Mouse (Mus musculus) embryonic facial prominence, embryonic 14.5 days (tissue): Measurements from ENCODE around the gene Birc3. TPM values are rescaled to one million over a fixed set of nuclear protein-coding genes. Genes with fewer than 3 reads are reported as not detected.

ENCODE experiments used
- ATAC-seq: fragments of 200-750 bp; cut with Nextera tagmentation; 2 replicates; pipeline ENCODE4 v1.8.0; 2017; ENCODE audit warnings: low read depth, moderate number of reproducible peaks, moderate TSS enrichment
- DNase-seq: peaks from one replicate; pipeline ENCODE4 v3.0.0-alpha.2; 2015; ENCODE audit warnings: low spot score
- H3K27ac ChIP-seq: fragments of 300-500 bp; sonication (generic); replicated peaks from 2 replicates; pipeline ENCODE4 v1.5.1; 2014; ENCODE audit warnings: low read depth, mild to moderate bottlenecking, low read length, moderate library complexity
- H3K27me3 ChIP-seq: fragments of 300-500 bp; sonication (generic); replicated peaks from 2 replicates; pipeline ENCODE4 v1.6.1; 2014; ENCODE audit warnings: low read length; ENCODE audit not compliant: control insufficient read depth, insufficient read depth
- H3K36me3 ChIP-seq: fragments of 300-500 bp; sonication (generic); 2 replicates; pipeline ENCODE4 v1.6.1; 2014; ENCODE audit warnings: low read length, mixed read lengths; ENCODE audit not compliant: control insufficient read depth, insufficient read depth
- H3K4me1 ChIP-seq: fragments of 300-500 bp; sonication (generic); 2 replicates; pipeline ENCODE4 v1.6.1; 2014; ENCODE audit warnings: antibody characterized with exemption, low read length; ENCODE audit not compliant: control insufficient read depth, insufficient read depth
- H3K4me2 ChIP-seq: fragments of 300-500 bp; sonication (generic); 2 replicates; pipeline ENCODE4 v1.6.1; 2014; ENCODE audit warnings: low read depth, mild to moderate bottlenecking, low read length, moderate library complexity, mixed read lengths
- H3K4me3 ChIP-seq: fragments of 300-500 bp; sonication (generic); 2 replicates; pipeline ENCODE4 v1.5.1; 2014; ENCODE audit warnings: low read depth, mild to moderate bottlenecking, low read length
- H3K9ac ChIP-seq: fragments of 300-500 bp; sonication (generic); 2 replicates; pipeline ENCODE4 v1.6.1; 2014; ENCODE audit warnings: low read depth, mild to moderate bottlenecking, low read length, moderate library complexity, mixed read lengths
- H3K9me3 ChIP-seq: fragments of 300-500 bp; sonication (generic); 2 replicates; pipeline ENCODE4 v1.6.1; 2016; ENCODE audit warnings: low read length; ENCODE audit not compliant: control insufficient read depth
- WGBS: fragments of 180-500 bp; shearing (Covaris S2); extraction: QIAGEN DNeasy Blood & Tissue Kit; methylation state at CpG from one replicate; pipeline ENCODE4 v1.1.7; 2014; 5-methylcytosine and 5-hydroxymethylcytosine counted together
- polyA plus RNA-seq: library from polyadenylated mRNA; unstranded; fragments of >200 nt; fragmentation: Nextera tagmentation; extraction: Ambion mirVana; gene quantifications from 2 replicates; pipeline ENCODE4 v1.2.1, GENCODE M21; 2014

The Birc3 gene
- polyA plus RNA-seq, 1 experiment from 2014 or later = 14.6 TPM

DNA sequence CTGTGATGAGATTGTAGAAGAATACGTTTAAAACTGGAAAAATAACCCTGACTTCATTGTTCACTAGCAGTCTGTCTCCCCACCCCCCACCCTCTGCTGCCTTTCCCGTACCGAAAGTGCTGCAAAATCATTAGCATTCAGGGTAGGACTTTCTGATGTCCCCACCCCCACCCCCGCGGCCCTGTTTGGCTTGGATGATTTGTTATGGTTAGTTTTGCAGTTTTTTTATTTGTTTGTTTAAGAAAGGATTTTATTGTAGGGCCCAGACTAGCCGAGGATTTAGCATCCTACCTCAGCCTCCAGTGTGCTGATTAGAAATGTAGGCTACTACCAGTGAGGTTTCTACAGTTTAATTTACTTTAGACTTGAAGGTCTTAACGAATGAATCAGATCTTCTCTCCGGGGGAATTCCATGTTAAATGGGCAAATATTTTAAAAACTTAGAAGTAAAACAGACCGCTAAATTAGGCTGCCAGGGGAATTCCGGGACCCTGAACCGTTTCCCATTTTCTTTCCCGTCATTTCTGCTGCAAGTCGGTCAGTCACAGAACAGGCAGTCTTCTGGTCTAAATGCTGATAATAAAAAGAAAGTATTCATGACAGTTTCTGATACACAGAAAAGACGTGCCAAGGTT is 35.1 kb downstream of the Birc3 start:
- peak; percentile 39 for DNase-seq
- H3K36me3 ChIP-seq = peaks cover 15% of the 10 kb centered on the region
- H3K27ac ChIP-seq = peak overlapping the region; percentile 99
- peaks cover 11% of the 10 kb centered on the region for H3K4me1 ChIP-seq
- H3K9ac ChIP-seq = peak overlapping the region; percentile 86
- 12% methylated on average over 14 of the region's 14 CpGs for WGBS
- H3K4me2 ChIP-seq = peak overlapping the region; percentile 85
- no peak for ATAC-seq
- H3K9me3 ChIP-seq = no peaks in the 10 kb centered on the region
- peak overlapping the region; percentile 57 for H3K4me3 ChIP-seq
- no peaks in the 10 kb centered on the region for H3K27me3 ChIP-seq

DNA sequence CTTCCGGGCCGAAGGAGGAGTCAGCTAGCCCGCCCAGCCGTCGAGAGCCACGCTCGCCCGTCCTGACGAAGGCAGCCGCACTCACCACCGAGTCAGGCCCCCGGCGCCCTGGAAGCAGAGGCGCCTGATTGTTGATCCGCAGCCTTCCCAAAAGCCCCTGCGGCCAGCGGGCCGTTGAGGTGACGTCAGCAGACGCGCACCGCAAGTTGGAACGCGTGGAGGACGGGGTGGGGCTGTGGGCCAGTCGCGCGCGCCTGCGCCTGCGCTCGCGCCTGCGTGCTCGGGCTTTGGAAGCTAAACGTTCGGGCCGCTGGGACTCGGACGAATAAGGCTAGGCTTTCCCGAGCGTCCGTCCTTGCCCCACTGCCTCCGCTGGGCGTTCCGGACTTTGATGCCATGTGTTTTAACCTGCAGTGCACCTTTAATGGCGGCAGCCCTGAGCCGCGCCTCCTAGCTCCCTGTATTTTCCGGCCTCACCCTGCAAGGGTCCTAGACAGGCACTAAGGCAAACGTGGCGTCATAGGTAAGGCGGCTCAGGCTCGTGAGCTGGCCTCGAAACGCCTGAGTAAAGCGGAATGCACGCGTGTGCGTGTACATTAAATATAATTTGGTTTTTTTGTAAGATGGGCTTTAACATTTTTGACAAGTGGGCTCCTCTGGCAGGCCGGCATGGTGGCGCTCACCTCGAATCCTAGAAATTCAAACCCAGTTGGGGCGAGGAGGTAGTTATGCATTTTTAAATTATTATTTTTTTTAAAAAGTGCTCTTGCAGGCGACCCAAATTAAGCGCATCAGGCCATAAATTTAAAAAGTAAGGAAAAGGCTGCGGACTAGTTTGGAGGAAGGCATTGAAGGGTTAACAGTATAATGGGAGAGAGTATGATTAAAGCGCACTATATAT is 35.8 kb downstream of the Birc3 start, which contains the start of gene Birc2:
Gene Birc2, minus strand, starts transcription at position 160 of the 901 bp plus-strand sequence.
- Histone ChIP-seq H3K9me3 (no peaks in the 10 kb centered on the region), H3K4me2 (peak within 1 kb of the TSS; percentile 85), H3K27me3 (no peaks in the 10 kb centered on the region), H3K4me3 (peak within 1 kb of the TSS; percentile 57), H3K4me1 (peaks cover 16% of the 10 kb centered on the region), H3K27ac (peak within 1 kb of the TSS; percentile 99), H3K36me3 (peaks cover 22% of the 10 kb centered on the region), H3K9ac (peak within 1 kb of the TSS; percentile 86)
- WGBS = under 1% methylated on average over 61 of the region's 68 CpGs
- ATAC-seq = peak; percentile 98
- peak; percentile 98 for DNase-seq

DNA sequence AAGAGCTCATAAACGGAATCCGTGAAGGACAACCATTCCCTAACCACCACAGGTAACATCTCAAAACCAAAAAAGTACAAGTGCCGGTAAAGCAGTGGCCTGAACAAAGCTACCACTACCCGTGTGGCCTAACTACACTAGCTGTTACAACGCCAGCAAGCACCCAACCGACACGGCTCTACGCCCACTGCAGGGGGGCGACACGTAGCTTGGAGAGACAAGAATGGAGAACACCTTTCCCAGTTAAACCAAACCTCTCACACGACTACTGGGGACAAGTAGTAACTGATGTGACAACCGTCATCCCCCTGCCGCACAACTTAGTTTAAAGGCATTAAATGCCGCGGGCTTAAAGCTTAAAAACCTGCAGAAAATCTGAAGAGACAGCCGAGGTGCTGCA is 36.7 kb downstream of the Birc3 start:
- 0 out of 2 replicates have a peak, but pooled peaks have one; percentile 26 for ATAC-seq

DNA sequence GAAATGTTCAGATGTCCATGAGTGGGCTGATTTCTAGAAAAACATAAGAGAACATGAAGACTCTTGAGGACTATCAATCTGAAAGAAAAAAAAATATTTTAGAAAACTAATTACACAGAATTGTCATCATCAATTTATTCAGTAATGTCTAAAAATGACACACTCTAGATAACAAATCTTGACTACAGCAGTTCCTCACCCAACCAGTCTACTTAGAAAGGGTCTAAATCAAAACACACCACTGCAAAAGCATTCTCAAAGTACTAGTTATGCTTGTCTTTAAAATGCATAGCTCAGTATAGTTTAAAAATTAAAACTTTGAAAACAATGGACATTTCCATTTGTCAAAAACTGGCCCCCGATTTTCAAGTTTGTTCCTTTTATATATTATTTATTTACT is 37.7 kb downstream of the Birc3 start:
- Histone ChIP-seq H3K27ac (no peak overlapping the region), H3K36me3 (peaks cover 24% of the 10 kb centered on the region), H3K4me3 (peak overlapping the region; percentile 57; the same call in 1 of the 2 replicates), H3K4me2 (peak overlapping the region; percentile 85; the same call in 1 of the 2 replicates), H3K4me1 (peaks cover 21% of the 10 kb centered on the region), H3K9ac (no peak overlapping the region), H3K9me3 (no peaks in the 10 kb centered on the region), H3K27me3 (no peaks in the 10 kb centered on the region)
- 93% methylated on average over 1 of the region's 1 CpGs for WGBS
- ATAC-seq = no peak
- DNase-seq = no peak

More for the DNA sequence above, 36.7 kb downstream of the Birc3 start:
- peak; percentile 74 for DNase-seq
- peaks cover 16% of the 10 kb centered on the region for H3K4me1 ChIP-seq
- peak overlapping the region; percentile 99 for H3K27ac ChIP-seq
- 0% methylated on average over 16 of the region's 16 CpGs for WGBS
- H3K27me3 ChIP-seq = no peaks in the 10 kb centered on the region
- H3K4me2 ChIP-seq = peak overlapping the region; percentile 85
- H3K36me3 ChIP-seq = peaks cover 24% of the 10 kb centered on the region
- H3K9ac ChIP-seq = peak overlapping the region; percentile 86
- H3K9me3 ChIP-seq = no peaks in the 10 kb centered on the region
- H3K4me3 ChIP-seq = peak overlapping the region; percentile 57

DNA sequence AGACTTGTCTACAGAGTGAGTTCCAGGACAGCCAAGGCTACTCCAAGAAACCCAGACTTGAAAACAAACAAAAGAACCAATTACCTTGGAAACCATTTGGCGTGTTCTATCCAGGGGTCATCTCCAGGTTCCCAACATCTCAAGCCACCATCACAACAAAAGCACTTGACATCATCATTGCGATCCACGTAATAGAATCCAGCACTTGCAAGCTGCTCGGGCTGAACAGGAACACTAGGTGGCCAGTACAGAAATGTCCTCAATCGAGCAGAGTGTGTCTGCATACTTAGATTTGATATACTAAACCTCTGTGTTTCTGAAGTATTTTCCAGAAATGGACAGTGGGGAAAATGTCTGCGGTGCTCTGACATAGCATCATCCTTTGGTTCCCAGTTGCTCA is 39.6 kb downstream of the Birc3 start:
- peak overlapping the region; percentile 34; the same call in 1 of the 2 replicates for H3K9ac ChIP-seq
- 0 out of 2 replicates have a peak overlapping the region, but pooled peaks have one; percentile 11 for H3K4me2 ChIP-seq
- no peak for ATAC-seq
- no peak for DNase-seq
- peaks cover 21% of the 10 kb centered on the region for H3K4me1 ChIP-seq
- 91% methylated on average over 6 of the region's 6 CpGs for WGBS
- no peak overlapping the region for H3K27ac ChIP-seq
- no peaks in the 10 kb centered on the region for H3K9me3 ChIP-seq
- peaks cover 24% of the 10 kb centered on the region for H3K36me3 ChIP-seq
- no peak overlapping the region for H3K4me3 ChIP-seq
- no peaks in the 10 kb centered on the region for H3K27me3 ChIP-seq

DNA sequence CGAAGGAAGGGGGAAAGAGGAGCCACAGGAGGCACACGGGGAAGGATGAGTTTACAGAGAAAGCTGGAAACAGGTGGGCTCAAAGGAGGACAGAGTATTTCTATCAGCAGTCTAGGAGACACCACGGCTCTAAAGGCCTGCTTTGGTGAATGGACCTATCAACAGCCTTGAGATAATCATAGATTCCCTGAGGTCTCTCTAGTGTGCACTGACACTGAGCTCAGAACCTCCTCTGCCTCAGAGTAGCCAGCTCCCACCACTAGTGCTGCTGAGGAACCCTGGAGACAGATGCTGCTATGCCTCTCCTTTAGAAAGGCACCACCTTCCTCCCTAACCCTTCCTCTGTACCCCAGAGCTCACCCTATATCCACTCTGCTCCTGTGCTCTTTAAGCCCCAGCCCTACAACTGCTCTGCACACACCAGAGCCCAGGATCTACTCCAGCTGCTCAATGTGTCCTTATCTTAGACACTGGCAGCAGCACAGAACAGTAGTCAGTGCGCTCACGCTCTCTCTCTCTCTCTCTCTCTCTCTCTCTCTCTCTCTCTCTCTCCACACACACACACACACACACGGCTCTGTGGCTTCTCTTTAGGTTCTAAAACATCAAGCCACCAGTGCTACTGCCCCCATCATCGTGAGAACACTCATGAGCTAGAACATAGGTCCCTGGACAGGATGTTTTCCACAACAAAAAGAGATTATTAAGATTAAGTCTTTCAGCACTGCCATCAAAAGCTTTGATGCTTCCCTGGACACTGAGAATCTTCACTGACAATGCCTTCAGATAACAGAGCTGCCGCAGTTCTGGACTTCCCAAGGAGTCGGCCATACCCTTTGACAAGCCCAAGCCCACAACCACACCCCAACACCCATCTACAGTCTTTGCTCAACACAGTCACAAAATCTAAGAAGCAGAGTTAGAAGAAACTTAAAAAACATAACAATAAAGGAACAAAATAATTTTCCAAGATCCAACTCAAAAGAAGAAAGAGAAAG is 43.2 kb downstream of the Birc3 start:
- Histone ChIP-seq H3K27ac (no peak overlapping the region), H3K4me2 (no peak overlapping the region), H3K9ac (no peak overlapping the region), H3K36me3 (peaks cover 46% of the 10 kb centered on the region), H3K9me3 (no peaks in the 10 kb centered on the region), H3K4me1 (peaks cover 21% of the 10 kb centered on the region), H3K27me3 (no peaks in the 10 kb centered on the region), H3K4me3 (no peak overlapping the region)
- ATAC-seq (no peak), DNase-seq (no peak)
- WGBS = 83% methylated on average over 9 of the region's 9 CpGs

DNA sequence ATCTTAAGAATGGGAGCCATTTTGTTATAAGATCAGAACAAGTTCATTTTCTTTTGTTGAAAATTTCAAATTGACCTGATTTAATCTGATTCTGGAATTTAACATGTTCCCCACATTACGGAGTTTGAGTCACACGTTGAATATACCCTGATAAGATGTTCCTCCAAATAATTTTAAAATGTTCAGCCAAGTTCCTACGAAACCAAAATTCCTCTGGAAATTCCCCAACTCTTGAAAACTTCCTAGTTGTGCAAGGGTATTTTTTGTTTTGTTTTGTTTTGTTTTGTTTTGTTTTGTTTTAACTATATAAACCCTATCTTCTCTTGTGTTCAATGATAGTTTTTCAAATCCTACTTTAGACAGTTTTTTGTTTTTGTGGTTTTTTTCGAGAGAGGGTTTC is 44.3 kb downstream of the Birc3 start:
- H3K27ac ChIP-seq = no peak overlapping the region
- DNase-seq (no peak), ATAC-seq (no peak)
- H3K9me3 ChIP-seq = no peaks in the 10 kb centered on the region
- H3K36me3 ChIP-seq = peaks cover 45% of the 10 kb centered on the region
- no peaks in the 10 kb centered on the region for H3K27me3 ChIP-seq
- H3K4me1 ChIP-seq = peaks cover 15% of the 10 kb centered on the region
- H3K9ac ChIP-seq = no peak overlapping the region
- WGBS = 95% methylated on average over 4 of the region's 4 CpGs
- no peak overlapping the region for H3K4me3 ChIP-seq
- no peak overlapping the region for H3K4me2 ChIP-seq

DNA sequence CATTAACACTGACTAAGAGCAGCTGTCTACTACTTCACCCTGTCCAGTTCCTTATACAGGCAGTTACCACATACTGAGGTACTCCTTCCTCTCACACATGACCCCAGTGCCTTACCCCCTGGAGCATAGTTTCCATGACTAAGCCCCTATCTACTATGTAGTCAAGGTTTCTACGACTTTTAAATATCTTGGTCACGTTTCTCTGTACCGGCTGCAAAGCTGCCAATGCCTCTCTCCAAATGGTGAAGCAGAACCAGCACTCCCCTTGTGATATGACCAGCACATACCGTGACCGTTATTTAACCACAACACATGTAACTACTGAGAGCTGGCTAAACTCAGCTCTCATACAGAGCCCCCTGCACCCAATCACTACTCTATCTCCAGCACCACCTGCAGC is 48.1 kb downstream of the Birc3 start:
- 84% methylated on average over 5 of the region's 5 CpGs for WGBS
- no peak for DNase-seq
- no peaks in the 10 kb centered on the region for H3K4me1 ChIP-seq
- peaks cover 51% of the 10 kb centered on the region for H3K36me3 ChIP-seq
- H3K4me3 ChIP-seq = no peak overlapping the region
- no peak for ATAC-seq
- H3K4me2 ChIP-seq = no peak overlapping the region
- H3K27ac ChIP-seq = no peak overlapping the region
- no peaks in the 10 kb centered on the region for H3K27me3 ChIP-seq
- H3K9me3 ChIP-seq = no peaks in the 10 kb centered on the region
- H3K9ac ChIP-seq = no peak overlapping the region
